Mouse (Mus musculus): ENCODE results near the gene Mageb5. TPM values are rescaled to one million over a fixed set of nuclear protein-coding genes. Genes with fewer than 3 reads are reported as not detected.

Gene Mageb5
- polyA plus RNA-seq (2017; shearing (Covaris generic)) = not detected

GRCm38 (mm10) chrX:91782918-91783317, at the start of gene Mageb5:
Gene Mageb5 (minus strand): TSS chrX:91783018.

Other genes starting within 250 kb of the Mageb5 start
- not detected for gene 1700084M14Rik, start 207.1 kb downstream of the Mageb5 start, polyA plus RNA-seq (2017; shearing (Covaris generic))
- not detected for gene Gm14781, start 150.8 kb downstream of the Mageb5 start, polyA plus RNA-seq (2017; shearing (Covaris generic))
- not detected for gene Mageb1, start 233.3 kb upstream of the Mageb5 start, polyA plus RNA-seq (2017; shearing (Covaris generic))